Mouse (Mus musculus): ENCODE measurements around the gene Xirp1. TPM values are rescaled to one million over a fixed set of nuclear protein-coding genes. Genes with fewer than 3 reads are reported as not detected.

Gene Xirp1
- polyA plus RNA-seq, 1 experiment from 2014 or later: not detected

GRCm38 (mm10) chr9:119973281-119973680, 50.1 kb downstream of the Xirp1 start:
- WGBS: 94% methylated on average over 23 of the region's 23 CpGs
- Histone ChIP-seq H3K4me3 (ENCODE audit: low read depth, low read length) (no peak overlapping the region), H3K27ac (ENCODE audit: low read depth, low read length) (no peak overlapping the region), H3K9ac (ENCODE audit: low read length) (no peak overlapping the region), H3K4me2 (ENCODE audit: low read length) (no peak overlapping the region), H3K27me3 (replicated peaks; ENCODE audit: control insufficient read depth, insufficient read depth, low read length) (no peaks in the 10 kb centered on the region), H3K4me1 (ENCODE audit: control insufficient read depth, insufficient read depth, low read length) (peaks cover 25% of the 10 kb centered on the region), H3K9me3 (replicated peaks; ENCODE audit: control insufficient read depth, low read length) (no peaks in the 10 kb centered on the region), H3K36me3 (ENCODE audit: control insufficient read depth, insufficient read depth, low read length) (no peaks in the 10 kb centered on the region)
- DNase-seq (ENCODE audit: low spot score): no peak
- ATAC-seq: no peak

DNA sequence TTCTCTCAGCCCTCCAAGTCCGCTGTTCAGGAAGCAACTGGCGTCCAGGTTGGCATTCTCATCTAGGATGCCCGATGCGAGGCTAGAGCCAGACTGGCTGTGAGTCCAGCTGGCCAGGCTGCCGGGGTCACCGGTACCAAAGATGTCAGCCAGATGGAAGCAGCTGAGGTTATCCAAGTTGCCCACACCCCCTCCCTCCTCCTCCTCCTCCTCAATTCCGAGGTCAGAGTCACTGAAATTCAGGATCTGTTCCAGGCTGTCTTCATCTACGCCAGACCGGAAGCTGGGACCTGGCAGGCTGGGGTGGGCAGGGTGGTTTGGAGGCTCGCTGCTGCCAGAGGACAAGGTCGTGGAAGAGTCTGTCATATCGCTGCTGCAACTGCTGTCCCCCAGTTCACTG, 50.8 kb downstream of the Xirp1 start:
- Histone ChIP-seq H3K4me2 (ENCODE audit: low read length) (no peak overlapping the region), H3K36me3 (ENCODE audit: control insufficient read depth, insufficient read depth, low read length) (no peaks in the 10 kb centered on the region), H3K27me3 (replicated peaks; ENCODE audit: control insufficient read depth, insufficient read depth, low read length) (no peaks in the 10 kb centered on the region), H3K4me1 (ENCODE audit: control insufficient read depth, insufficient read depth, low read length) (peaks cover 19% of the 10 kb centered on the region), H3K4me3 (ENCODE audit: low read depth, low read length) (no peak overlapping the region), H3K27ac (ENCODE audit: low read depth, low read length) (0 out of 2 replicates have a peak overlapping the region, but pooled peaks have one; percentile 23), H3K9ac (ENCODE audit: low read length) (no peak overlapping the region), H3K9me3 (replicated peaks; ENCODE audit: control insufficient read depth, low read length) (no peaks in the 10 kb centered on the region)
- WGBS: 88% methylated on average over 12 of the region's 12 CpGs
- ATAC-seq: no peak
- no peak for DNase-seq (ENCODE audit: low spot score)

DNA sequence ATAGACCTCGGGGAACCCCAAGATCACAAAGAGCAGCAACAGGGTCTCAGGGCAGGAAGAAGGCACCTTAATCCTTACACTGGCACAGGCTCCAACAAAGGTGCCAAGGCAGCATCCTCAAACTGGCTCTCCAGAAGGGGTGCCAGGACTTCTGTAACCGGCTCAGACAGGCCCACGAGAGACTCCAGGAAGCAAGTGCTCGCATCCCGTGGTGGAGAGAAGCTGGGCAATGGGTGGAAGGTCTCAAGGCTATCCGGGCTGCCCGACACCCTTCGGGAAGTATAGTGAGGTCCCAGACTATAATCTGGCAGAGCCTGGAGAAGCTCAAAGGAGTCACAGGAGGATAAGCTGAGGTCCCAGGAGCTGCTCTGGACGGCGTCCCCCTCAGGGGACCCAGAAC, 51.2 kb downstream of the Xirp1 start:
- H3K27me3 ChIP-seq (replicated peaks; ENCODE audit: control insufficient read depth, insufficient read depth, low read length): no peaks in the 10 kb centered on the region
- H3K27ac ChIP-seq (ENCODE audit: low read depth, low read length): no peak overlapping the region
- H3K9ac ChIP-seq (ENCODE audit: low read length): no peak overlapping the region
- H3K36me3 ChIP-seq (ENCODE audit: control insufficient read depth, insufficient read depth, low read length): no peaks in the 10 kb centered on the region
- H3K4me3 ChIP-seq (ENCODE audit: low read depth, low read length): no peak overlapping the region
- no peak overlapping the region for H3K4me2 ChIP-seq (ENCODE audit: low read length)
- ATAC-seq (no peak), DNase-seq (ENCODE audit: low spot score) (no peak)
- 85% methylated on average over 10 of the region's 10 CpGs for WGBS
- H3K4me1 ChIP-seq (ENCODE audit: control insufficient read depth, insufficient read depth, low read length): peaks cover 14% of the 10 kb centered on the region
- H3K9me3 ChIP-seq (replicated peaks; ENCODE audit: control insufficient read depth, low read length): no peaks in the 10 kb centered on the region

DNA sequence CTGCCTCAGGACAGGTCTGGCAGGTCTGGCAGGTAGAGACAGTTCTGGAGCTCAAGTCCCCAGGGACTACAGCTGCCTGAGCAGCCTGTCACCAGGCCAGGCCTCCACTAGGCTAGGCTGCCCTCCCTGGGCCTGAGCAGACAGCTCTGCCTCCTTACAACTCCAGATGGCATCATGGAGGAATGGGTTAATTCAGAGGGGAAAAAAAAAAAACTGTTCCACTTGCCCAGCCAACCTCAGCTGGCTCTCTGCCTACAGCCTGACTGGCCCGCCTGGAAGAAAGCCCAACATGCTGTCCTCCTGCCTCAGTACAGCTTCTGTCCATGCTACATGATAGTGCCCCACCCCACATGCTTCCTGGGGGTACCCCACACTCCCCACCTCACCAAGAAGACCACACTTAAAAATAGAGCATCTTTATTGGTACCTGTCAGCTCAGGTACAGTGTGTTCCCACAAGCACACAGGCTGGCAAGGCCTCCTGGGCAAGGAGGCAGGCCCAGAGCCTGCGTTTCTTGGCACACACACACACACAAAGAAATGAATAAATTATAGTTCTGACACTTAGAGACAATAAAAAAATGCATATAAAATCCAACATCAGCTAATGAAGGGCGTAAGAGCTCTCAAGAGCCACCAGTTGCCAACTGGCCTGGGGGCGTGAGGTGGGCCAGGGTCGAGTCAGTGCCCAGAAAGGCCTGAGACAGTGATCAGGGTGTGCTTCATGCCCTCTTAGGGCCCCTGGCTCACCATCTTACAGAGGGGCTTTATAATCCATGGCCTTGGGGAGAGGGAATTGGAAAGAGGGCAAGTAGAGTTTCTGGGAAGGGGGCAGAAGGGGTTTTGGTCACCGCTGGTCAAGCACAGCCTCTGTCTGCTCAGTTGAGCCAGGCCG, 52.4 kb downstream of the Xirp1 start:
- Histone ChIP-seq H3K27me3 (replicated peaks; ENCODE audit: control insufficient read depth, insufficient read depth, low read length) (no peaks in the 10 kb centered on the region), H3K27ac (ENCODE audit: low read depth, low read length) (peak overlapping the region; percentile 91), H3K4me3 (ENCODE audit: low read depth, low read length) (no peak overlapping the region), H3K4me2 (ENCODE audit: low read length) (no peak overlapping the region), H3K4me1 (ENCODE audit: control insufficient read depth, insufficient read depth, low read length) (peaks cover 14% of the 10 kb centered on the region), H3K9ac (ENCODE audit: low read length) (peak overlapping the region; percentile 26; the same call in 1 of the 2 replicates), H3K9me3 (replicated peaks; ENCODE audit: control insufficient read depth, low read length) (no peaks in the 10 kb centered on the region), H3K36me3 (ENCODE audit: control insufficient read depth, insufficient read depth, low read length) (no peaks in the 10 kb centered on the region)
- DNase-seq (ENCODE audit: low spot score) (peak; percentile 86), ATAC-seq (peak; percentile 86)
- 55% methylated on average over 7 of the region's 7 CpGs for WGBS

DNA sequence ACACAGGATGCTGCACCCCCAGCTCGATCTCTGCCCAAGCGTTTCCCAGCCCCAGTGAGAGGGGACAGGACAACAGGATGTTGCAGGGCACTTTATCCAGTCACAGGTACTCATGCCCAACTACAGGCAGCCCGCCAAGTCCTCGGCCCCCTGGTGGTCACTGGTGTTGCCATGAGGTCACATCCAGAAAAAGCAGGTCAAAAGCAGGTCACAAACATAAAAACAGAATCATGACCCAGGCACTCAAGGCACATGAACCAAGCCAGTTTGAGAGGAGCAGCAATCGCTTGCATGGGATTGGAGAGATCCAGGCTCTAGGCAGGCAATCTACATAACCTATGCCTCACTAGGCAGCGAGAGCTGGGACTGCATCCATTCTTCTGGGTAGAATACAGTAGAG, 53.2 kb downstream of the Xirp1 start:
- Histone ChIP-seq H3K9ac (ENCODE audit: low read length) (0 out of 2 replicates have a peak overlapping the region, but pooled peaks have one; percentile 25), H3K4me2 (ENCODE audit: low read length) (no peak overlapping the region), H3K36me3 (ENCODE audit: control insufficient read depth, insufficient read depth, low read length) (no peaks in the 10 kb centered on the region), H3K27me3 (replicated peaks; ENCODE audit: control insufficient read depth, insufficient read depth, low read length) (no peaks in the 10 kb centered on the region), H3K4me1 (ENCODE audit: control insufficient read depth, insufficient read depth, low read length) (peaks cover 14% of the 10 kb centered on the region), H3K27ac (ENCODE audit: low read depth, low read length) (peak overlapping the region; percentile 91), H3K9me3 (replicated peaks; ENCODE audit: control insufficient read depth, low read length) (no peaks in the 10 kb centered on the region), H3K4me3 (ENCODE audit: low read depth, low read length) (no peak overlapping the region)
- no peak for DNase-seq (ENCODE audit: low spot score)
- peak; percentile 21; the same call in 1 of the 2 replicates for ATAC-seq
- 39% methylated on average over 6 of the region's 6 CpGs for whole genome bisulfite sequencing

GRCm38 (mm10) chr9:119969811-119970210, 53.6 kb downstream of the Xirp1 start:
- Histone ChIP-seq H3K4me3 (ENCODE audit: low read depth, low read length) (no peak overlapping the region), H3K4me2 (ENCODE audit: low read length) (no peak overlapping the region), H3K27me3 (replicated peaks; ENCODE audit: control insufficient read depth, insufficient read depth, low read length) (no peaks in the 10 kb centered on the region), H3K36me3 (ENCODE audit: control insufficient read depth, insufficient read depth, low read length) (no peaks in the 10 kb centered on the region), H3K9ac (ENCODE audit: low read length) (no peak overlapping the region), H3K4me1 (ENCODE audit: control insufficient read depth, insufficient read depth, low read length) (peaks cover 14% of the 10 kb centered on the region), H3K27ac (ENCODE audit: low read depth, low read length) (peak overlapping the region; percentile 91; the same call in 1 of the 2 replicates), H3K9me3 (replicated peaks; ENCODE audit: control insufficient read depth, low read length) (no peaks in the 10 kb centered on the region)
- 88% methylated on average over 7 of the region's 7 CpGs for WGBS
- ATAC-seq: no peak
- DNase-seq (ENCODE audit: low spot score): no peak

- DNase-seq (ENCODE audit: low spot score) (no peak), ATAC-seq (no peak)
- H3K36me3 ChIP-seq (ENCODE audit: control insufficient read depth, insufficient read depth, low read length): no peaks in the 10 kb centered on the region
- H3K4me1 ChIP-seq (ENCODE audit: control insufficient read depth, insufficient read depth, low read length): peaks cover 10% of the 10 kb centered on the region
- H3K9me3 ChIP-seq (replicated peaks; ENCODE audit: control insufficient read depth, low read length): no peaks in the 10 kb centered on the region
- no peak overlapping the region for H3K27ac ChIP-seq (ENCODE audit: low read depth, low read length)
- WGBS: 91% methylated on average over 26 of the region's 26 CpGs
- no peak overlapping the region for H3K9ac ChIP-seq (ENCODE audit: low read length)
- no peaks in the 10 kb centered on the region for H3K27me3 ChIP-seq (replicated peaks; ENCODE audit: control insufficient read depth, insufficient read depth, low read length)
- no peak overlapping the region for H3K4me2 ChIP-seq (ENCODE audit: low read length)
- no peak overlapping the region for H3K4me3 ChIP-seq (ENCODE audit: low read depth, low read length)
These were observed 57.0 kb downstream of the Xirp1 start for GRCm38 (mm10) chr9:119966221-119966910.

DNA sequence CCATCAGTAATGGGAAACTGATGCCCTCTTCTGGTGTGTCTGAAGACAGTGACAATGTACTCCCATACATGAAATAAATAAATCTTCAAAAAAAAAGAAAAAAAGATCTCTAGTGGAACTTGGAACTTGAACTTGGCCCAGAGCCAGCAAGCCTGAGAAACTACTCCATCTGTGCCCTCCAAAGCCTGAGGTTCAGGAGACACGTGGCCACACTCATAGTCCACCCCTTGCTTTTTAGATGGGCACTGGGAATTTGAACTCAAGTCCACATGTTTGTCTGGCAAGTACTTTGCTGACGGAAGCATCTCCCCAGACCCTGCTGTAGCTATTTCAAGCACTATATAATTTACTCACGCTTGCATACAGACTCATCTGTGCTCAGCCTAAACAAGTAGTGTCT, 58.2 kb downstream of the Xirp1 start:
- Histone ChIP-seq H3K9ac (ENCODE audit: low read length) (no peak overlapping the region), H3K4me1 (ENCODE audit: control insufficient read depth, insufficient read depth, low read length) (no peaks in the 10 kb centered on the region; the same call in 1 of the 2 replicates), H3K4me2 (ENCODE audit: low read length) (no peak overlapping the region), H3K36me3 (ENCODE audit: control insufficient read depth, insufficient read depth, low read length) (no peaks in the 10 kb centered on the region), H3K4me3 (ENCODE audit: low read depth, low read length) (no peak overlapping the region), H3K9me3 (replicated peaks; ENCODE audit: control insufficient read depth, low read length) (no peaks in the 10 kb centered on the region), H3K27me3 (replicated peaks; ENCODE audit: control insufficient read depth, insufficient read depth, low read length) (no peaks in the 10 kb centered on the region), H3K27ac (ENCODE audit: low read depth, low read length) (no peak overlapping the region)
- no peak for DNase-seq (ENCODE audit: low spot score)
- ATAC-seq: no peak
- WGBS: 66% methylated on average over 3 of the region's 3 CpGs

- ATAC-seq: no peak
- Histone ChIP-seq H3K36me3 (ENCODE audit: control insufficient read depth, insufficient read depth, low read length) (no peaks in the 10 kb centered on the region), H3K4me3 (ENCODE audit: low read depth, low read length) (no peak overlapping the region), H3K9me3 (replicated peaks; ENCODE audit: control insufficient read depth, low read length) (no peaks in the 10 kb centered on the region), H3K27ac (ENCODE audit: low read depth, low read length) (no peak overlapping the region), H3K4me1 (ENCODE audit: control insufficient read depth, insufficient read depth, low read length) (no peaks in the 10 kb centered on the region), H3K4me2 (ENCODE audit: low read length) (no peak overlapping the region), H3K27me3 (replicated peaks; ENCODE audit: control insufficient read depth, insufficient read depth, low read length) (no peaks in the 10 kb centered on the region), H3K9ac (ENCODE audit: low read length) (no peak overlapping the region)
- DNase-seq (ENCODE audit: low spot score): no peak
- 91% methylated on average over 3 of the region's 3 CpGs for WGBS
These were observed 59.2 kb downstream of the Xirp1 start for GRCm38 (mm10) chr9:119964206-119964605.

Measured in forebrain, embryonic 14.5 days (tissue).